Mouse (Mus musculus): Measurements from ENCODE around the gene Gm29423. TPM values are rescaled to one million over a fixed set of nuclear protein-coding genes. Genes with fewer than 3 reads are reported as not detected.

The Gm29423 gene
- total RNA-seq (2023), result not detected in 4 replicates

DNA sequence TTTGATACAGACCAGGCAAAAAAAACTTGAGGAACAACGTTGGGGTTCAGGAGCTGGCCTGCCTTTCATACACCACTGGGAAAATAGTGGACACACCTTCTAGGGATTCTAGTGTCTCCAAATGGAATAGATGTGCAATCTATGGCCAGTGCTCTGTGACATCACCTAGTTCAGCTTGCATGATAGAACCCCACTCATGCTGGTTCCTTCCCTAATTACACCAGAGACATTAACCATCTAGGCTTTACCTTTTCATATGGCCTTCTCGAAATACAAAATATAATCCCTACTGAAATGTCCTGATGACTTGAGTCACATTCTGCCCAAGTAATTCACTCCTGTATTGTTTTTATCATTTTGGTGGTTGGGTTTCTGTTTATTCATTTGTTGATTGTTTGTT lies at the start of gene Gm29423, which contains the start of gene Gm29644:
Gm29423 (minus strand) TSS at position 101 of the 400 bp plus-strand sequence.
Gm29644 (minus strand) TSS at position 157 of the 400 bp plus-strand sequence.

GRCm38 (mm10) chrY:70273542-70273941 lies 29.5 kb downstream of the Gm29423 start, which contains the start of gene Gm21118:
Gene Gm21118 (minus strand): TSS chrY:70273642.

Other genes with a start within 250 kb of the Gm29423 start
- gene Gm21118, start 29.6 kb downstream of the Gm29423 start, total RNA-seq (2023), result not detected in 4 replicates
- not detected in 4 replicates for gene Gm29644, start 56 bp upstream of the Gm29423 start, total RNA-seq (2023)
- gene Gm20888, start 138.6 kb upstream of the Gm29423 start, total RNA-seq (2023), result not detected in 4 replicates

Measured in B cell, adult 62 days (primary cell).